Mouse (Mus musculus): Measurements from ENCODE around the gene Arrdc2.

- TF ChIP-seq POLR2A (IDR thresholded peaks at IDR 0.05; ENCODE audit: low read depth, low read length): no peak
- TF ChIP-seq CTCF (IDR thresholded peaks at IDR 0.05; ENCODE audit: extremely low read depth, insufficient read length, insufficient replicate concordance, low read depth, low read length): no peak
Measured at GRCm38 (mm10) chr8:70838654-70839407, 689 bp downstream of the Arrdc2 start.
